Mouse (Mus musculus) ES-Bruce4 (cell line): ENCODE data around the gene Pcbd1.
"Not testable (repeated sequence)": the region's sequence is repeated elsewhere in the genome, so short reads cannot be mapped to it uniquely, and the experiment has no call there.

Source experiments
- CTCF ChIP-seq: IDR thresholded peaks from one replicate; pipeline ENCODE4 v1.8.1; 2011; ENCODE audit warnings: low read depth, low read length
- EP300 ChIP-seq: IDR thresholded peaks from 2 replicates; pipeline ENCODE4 v1.6.1; 2011; ENCODE audit warnings: low read depth, low read length; ENCODE audit not compliant: insufficient read depth
- POLR2A ChIP-seq: IDR thresholded peaks from one replicate; pipeline ENCODE4 v1.8.1; 2011; ENCODE audit warnings: low read length; ENCODE audit not compliant: insufficient read depth

- not testable (repeated sequence) for TF ChIP-seq POLR2A, EP300, CTCF
These were observed 32.6 kb downstream of the Pcbd1 start for GRCm38 (mm10) chr10:61121732-61122131.
